Mouse (Mus musculus) bone marrow, adult 2 months (tissue): ENCODE measurements around the gene Zcchc17.

ENCODE experiments used
- CTCF ChIP-seq: fragments of 200-500 bp; IDR thresholded peaks from 2 replicates; pipeline ENCODE4 v1.5.1; 2011; ENCODE audit warnings: low read length, control low read depth; ENCODE audit not compliant: control insufficient read depth, insufficient read depth
- POLR2A ChIP-seq: fragments of 200-500 bp; IDR thresholded peaks from 2 replicates; pipeline ENCODE4 v1.6.1; 2011; ENCODE audit warnings: low read depth, mild to moderate bottlenecking, control low read depth, low read length, borderline replicate concordance; ENCODE audit not compliant: control insufficient read depth

DNA sequence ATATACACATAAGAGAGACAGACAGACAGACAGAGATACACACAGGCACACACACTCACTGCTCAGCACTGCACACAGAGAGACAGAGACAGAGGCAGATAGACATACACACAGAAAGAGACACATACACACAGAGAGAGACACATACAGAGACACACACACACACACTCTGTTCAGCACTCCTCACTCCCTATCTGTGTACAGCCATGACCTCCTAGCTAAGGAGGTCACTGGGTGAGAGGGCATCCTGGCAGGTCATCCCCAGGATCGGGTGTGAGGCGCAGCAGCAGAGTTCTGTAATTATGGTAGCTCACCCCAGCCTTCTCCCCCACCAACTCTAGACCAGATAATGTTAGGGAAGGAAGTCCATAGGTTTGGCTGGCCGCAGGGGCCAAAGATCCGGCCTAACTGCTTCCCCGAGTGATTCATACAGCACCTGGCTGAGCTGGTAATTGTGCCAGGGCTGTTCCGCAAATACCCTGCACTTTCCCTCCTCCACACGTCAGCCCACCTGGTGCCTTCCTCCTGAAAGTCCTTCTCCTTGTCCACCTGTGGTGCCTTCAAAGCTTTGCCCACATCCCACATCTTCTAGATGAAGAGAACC is 83.1 kb downstream of the Zcchc17 start:
- TF ChIP-seq CTCF (no peak), POLR2A (no peak)
